Mouse (Mus musculus): ENCODE results near the gene Tbc1d1.

Tbc1d1 gene

DNA sequence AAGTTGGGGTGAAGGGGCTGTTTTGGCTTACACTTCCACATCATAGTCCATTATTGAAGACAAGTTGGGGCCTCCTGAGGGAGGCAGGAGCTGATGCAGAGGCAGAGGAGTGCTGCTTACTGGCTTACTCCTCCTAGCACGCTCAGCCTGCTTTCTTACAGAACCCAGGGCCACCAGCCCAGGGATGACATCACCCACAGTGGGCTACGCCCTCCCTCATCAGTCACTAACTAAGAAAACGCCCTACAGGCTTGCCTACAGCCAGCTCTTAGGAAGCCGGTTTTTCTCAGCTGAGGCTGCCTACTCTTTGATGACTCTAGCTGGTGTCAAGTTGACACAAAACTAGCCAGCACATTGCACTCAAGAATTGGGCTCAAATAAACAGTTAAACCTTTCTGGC, 126.5 kb downstream of the Tbc1d1 start:
- DNase-seq: no peak

DNA sequence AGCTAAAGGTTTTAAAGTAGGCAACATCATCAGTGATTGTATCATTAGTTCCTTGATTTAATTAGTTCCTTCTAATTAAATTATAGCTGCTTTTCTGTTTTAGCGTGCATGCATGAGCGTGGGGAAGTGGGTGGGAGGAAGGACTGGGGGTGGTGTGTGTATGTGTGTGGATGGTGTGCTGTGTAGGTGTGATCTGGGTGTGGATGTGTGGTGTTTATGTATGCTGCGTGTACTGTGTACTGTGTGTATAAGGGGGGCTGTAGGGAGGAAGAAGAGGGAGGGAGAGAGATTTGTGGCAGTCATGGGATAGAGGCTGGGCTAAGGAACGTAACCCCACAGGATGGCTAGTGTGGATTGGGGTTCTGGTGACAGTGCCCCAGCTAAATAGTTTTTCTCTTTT, 129.2 kb downstream of the Tbc1d1 start:
- DNase-seq: no peak

DNA sequence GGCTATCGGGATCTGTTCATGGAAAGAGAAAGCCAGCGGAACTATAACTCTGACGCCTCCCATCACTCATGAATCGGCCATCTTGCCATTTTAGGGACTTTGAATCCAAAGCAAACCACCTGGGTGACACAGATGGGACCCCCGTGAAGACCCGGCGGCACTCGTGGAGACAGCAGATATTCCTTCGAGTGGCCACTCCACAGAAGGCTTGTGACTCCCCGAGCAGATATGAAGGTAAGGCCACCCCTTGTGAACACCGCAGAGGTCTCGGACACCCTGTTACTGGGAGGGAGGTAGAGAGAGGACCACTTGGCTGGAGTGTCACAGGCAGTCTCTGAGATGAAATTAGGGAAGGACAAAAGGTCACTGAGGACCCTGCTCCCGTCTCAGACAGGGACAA, 129.7 kb downstream of the Tbc1d1 start:
- no peak for DNase-seq

DNA sequence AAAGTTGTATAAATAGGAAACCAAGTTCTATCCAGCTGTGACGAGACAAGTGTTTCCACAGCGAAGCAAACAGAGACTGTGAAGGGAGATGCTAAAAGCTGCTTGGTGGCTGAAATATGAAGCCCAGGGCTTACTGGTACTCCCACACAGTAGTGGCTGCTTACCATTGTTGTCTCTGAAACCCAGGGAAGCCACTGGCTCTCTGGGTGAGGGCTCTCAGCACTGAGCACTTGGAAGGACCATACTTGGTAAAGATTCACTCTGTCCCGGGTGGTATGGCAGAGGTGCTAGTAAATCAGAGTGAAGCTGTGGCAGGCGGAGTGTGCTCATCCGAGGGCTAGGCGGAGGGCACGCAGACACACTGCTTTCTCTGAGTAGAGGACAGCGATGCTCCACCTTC, 131.2 kb downstream of the Tbc1d1 start:
- DNase-seq: no peak

DNA sequence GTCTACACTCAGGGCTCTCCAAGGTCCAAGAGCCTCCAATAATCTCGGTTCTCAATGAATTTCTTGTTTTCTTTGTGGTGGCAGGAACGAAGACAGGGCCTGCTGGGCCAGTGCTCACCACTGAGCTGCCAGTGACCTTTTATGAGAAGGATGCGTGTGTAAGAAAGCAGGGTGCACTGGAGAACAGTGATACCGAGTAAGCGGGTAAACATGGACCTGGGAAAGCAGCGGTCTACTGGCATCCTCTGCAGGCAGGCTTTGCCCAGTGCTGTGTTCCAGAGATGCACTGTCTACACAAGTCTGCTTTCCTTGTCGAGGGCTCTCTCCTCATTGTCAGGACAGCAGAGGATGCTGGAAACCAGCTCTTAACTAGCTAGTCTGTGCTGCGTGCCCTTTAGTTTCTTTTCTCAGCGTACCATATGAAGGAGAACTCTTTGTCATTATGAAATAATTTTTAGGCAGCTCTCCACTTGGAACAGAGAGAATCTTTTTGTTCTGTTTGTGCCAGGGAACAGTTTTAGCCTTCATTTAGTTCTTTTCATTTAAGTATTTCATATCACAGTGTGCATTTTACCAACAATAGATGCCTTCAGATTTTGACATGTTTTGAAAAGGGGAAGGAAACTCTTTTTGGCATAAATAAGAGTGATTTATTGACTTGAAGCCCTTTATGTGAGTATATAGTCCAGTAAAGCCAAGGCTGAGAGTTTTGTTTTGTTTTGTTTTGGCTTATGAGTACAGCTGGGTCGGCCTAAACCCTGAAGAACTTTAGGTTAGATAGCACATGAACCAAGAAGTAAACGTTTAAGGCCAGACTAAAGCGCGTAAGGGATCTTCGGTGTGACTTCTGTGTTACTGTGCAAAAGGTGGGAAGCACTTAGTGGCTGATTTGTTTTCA, 132.2 kb downstream of the Tbc1d1 start:
- DNase-seq: no peak

DNA sequence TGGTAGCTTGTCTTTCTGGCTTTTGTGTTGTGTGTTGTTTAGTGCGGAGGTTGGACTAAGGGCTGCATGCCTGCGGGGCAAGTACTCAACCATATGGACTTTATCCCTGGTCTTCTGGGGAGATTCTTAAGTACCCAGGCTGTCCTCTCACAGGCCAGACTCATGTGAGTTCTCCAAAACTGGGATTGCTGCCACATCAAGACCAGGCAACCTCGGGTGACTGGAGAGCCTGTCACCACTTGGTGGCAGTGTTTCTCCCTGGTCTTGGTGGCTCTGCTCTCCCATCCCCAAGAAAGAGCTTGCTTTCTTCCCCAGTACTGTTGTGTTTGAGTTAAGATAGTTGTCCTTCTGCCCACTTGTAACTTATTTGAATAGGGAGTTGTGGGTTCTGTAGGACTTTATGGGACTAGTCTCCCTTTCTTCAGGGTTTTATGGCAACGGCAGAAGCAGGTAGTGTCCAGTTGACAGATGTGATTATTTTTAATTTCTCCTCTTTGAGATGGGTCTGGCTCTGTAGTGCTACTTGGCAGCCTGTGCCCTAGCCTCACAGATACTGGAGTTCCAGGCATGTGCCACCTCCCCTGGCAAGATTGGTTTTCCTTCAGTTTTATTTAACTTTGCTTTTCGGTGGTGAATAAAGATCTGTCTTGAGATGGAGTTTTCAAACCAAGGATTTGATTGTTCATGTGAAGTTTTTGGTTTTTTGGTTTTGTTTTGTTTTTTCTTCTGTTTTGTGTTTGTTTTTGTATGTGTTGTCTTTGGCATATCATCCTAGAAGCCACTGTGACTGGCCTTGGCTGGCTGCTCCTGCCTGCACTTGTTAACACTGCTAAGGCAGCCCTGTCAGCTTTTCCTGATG, 133.3 kb downstream of the Tbc1d1 start:
- DNase-seq: peak; percentile 93

DNA sequence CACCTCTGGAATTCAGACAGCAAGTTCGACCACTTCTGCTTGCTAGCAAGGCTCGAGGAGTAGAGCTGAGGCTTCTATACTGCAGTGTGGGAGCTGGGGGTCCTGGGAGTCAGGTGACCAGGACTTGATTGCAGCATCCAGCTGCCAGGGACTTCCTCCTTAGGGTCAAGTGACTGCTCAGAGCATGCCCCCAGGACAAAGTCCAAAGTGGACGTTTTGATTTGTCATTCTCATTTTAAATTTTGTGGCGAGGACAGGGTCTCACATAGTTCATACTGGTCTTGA, 133.9 kb downstream of the Tbc1d1 start:
- no peak for DNase-seq

DNA sequence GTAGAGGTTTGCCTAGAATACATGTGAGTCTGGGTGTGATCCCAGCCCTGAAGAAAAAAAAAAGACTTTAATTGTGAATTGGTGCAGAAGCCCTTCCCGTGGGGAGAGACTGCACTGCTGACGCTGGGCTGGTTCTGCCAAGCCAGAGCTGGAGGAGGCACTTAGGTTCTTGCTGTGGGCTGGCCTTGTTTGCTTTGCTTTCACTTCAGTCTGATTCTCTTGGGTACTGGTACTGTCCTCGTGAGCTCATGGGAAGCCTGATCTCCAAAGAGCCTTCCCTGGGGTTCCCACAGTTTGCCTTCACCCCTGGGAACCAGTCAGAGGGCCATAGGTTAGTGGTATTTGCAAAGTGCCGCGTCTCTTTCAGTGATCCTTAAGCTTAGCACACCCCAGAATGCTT, 135.6 kb downstream of the Tbc1d1 start:
- no peak for DNase-seq

DNA sequence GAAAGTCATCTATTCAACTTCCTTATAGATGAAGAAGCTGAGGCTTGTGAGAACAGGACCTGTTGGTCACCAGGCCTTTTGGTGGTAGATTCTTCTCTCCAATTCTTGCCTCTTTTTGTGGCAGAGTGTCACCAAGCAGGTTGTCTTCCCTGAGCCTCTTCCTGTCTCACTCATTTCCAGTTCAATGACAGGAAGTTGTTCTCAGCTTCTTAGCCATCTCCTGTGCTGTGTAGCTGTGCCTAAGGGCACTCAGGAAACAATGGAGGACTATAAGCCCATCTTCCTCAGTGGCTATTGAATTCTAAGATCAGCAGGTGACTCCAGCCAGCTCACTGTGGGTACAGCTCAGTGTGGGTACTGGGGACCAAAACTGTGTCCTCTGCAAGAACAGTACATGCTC, 139.5 kb downstream of the Tbc1d1 start:
- no peak for DNase-seq

DNA sequence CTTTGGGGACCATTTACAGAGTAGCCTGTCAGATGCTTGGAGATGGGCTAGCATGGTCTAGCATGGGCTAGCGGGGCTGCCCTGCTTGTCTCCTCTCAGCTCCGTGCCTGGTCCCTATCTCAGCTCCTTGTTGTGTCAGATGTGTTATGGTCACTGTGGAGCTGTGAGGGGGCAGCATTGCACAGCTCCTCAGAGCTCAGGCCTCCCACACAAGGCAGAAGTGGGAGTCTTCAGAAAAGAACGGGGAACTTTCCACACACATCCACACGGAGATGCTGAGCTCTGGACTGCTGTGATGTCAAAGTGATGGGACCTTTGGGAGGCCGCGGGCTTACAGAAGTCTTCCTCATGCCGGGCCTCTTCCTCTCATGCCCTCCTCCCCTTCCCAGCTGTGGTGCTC, 140.2 kb downstream of the Tbc1d1 start:
- peak; percentile 64 for DNase-seq

DNA sequence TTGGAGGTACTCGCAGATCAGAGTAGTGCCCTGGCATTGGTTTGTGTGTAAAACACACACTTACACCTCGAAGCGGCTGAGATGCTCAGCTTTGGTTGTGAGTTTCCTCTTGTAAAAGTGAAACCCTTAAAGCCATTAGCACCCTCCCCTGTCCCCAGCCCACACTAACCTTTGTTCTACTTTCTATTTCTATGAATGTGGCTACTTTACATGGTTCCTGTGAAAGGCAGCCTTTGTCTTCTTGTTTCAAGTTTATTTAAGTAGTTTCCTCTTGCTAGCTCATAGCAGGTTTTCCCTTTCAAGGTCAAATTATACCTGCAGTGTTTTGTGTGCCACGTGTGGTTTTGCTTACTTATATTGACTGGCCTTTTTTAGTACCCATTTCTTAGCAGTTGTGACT, 141.0 kb downstream of the Tbc1d1 start:
- no peak for DNase-seq

DNA sequence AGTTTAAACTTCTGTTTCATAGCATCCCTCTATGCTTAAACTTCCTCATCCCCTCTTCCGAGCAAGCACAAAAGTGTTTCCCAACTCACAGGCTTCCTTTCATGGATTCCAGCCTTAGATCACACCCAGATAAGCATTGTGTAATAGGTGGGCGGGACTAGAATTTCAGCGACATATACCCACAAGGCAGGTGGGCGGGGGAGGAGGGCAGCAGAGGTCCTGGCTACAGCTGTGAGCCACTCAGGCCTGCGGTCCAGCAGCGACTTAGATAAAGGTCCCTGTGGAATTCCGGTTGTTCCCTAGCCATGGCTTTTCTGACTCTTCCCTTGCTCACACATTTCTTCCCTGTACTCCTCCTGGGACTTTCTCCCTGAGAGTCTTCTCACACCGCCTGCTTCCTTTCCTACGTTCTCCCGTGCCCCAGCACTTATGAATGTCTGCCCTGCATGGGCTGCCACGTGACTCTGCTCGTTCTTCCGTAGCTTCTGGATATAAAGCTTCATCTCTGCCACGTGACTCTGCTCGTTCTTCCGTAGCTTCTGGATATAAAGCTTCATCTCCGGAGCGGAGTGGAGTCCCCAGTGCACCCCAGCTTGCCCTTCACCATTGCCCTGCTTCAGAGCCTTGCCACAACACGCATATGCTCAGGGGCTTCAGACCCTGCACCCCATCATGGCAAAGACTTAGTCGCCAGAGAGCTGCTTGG, 142.4 kb downstream of the Tbc1d1 start:
- DNase-seq: peak; percentile 68

DNA sequence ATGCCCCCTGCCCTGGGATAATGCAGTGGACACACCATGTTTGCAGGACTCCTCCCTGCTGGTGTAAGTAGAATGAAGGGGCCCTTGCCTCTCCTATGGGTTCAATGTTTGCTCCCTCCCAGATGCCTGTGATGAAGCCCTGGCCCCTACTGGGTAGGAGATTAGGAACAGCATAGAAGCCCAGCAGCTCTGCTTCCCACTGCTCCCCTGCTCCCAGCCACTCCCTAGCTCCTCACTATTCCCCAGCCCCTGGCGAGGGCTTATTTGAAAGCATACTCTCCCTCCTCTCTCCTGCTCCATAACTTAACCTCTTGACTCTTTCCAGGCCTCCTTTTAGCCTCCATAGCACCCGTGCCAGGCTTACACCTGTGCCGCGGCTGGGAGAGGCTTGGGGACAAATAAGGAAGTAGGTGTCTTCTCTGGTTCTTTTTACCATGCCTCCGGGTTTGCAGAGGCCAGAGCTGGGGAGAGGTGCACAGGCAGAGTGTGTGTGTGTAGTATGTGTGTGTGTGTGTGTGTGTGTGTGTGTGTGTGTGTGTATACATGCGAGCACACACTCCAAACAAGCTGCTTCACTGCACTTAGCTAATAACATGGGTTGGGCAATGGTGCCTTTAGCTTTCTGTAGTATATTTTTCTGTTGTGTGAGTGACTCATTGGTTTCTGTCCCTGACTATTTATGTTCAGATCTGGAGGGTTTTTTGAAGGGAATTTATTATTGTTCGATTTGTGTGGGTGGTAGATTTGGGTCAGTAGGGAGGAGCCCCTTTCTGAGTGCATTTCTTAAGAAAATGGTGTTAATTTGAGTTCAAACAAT, 143.6 kb downstream of the Tbc1d1 start:
- DNase-seq: no peak

DNA sequence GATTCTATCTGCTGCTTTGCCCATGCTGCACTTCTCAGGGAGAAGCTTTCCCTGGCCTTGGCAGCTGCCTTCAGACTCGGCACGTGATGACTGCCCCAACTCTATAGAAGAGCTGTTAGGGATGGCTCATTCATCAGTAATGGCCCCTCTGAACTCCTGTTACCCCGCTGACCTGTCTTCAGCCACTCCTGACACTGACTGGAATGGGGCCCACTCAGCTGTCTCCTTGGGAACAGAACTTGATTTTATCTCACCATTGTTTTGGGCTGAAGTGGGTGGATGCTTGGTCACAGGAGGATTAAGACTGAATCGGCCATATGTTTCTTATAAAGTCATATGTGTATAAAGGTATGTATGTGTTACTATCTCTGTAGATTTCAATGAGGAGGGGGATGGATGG, 145.1 kb downstream of the Tbc1d1 start:
- no peak for DNase-seq

DNA sequence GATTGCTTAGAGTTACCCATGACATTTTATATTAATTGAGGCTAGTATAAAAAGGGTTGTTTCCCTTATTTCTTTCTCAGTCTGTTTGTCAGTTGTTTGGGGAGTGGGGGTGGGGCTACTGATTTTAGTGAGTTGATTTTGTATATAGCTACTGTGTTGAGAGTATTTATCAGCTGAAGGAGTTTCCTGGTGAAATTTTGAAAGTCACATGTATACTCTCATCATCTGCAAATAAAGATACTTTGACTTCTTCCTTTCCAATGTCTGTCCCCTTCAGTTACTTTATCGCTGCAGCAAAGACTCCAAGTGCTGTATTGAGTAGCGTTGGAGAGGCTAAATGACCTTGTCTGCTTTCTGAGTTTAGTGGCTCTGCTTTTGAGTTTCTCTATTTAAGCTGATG, 151.2 kb downstream of the Tbc1d1 start:
- no peak for DNase-seq

DNA sequence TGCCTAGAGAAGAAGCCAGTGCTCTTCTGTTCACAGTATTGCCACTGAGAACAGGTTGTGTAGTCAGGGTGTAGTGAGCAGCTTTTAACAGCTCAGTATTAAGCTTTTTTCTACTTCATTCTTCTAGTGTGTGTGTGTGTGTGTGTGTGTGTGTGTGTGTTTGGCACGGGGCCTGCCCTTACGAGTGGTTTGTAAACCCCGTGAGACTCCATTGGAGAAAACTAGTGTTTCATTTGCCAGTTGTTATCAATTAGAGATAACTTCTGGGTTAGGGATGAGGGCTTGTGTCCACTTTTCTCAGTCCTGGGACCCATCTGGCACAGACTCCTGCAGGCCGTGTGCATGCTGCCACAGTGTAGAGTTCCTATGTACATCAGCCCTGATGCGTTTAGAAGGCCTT, 156.2 kb downstream of the Tbc1d1 start:
- no peak for DNase-seq

DNA sequence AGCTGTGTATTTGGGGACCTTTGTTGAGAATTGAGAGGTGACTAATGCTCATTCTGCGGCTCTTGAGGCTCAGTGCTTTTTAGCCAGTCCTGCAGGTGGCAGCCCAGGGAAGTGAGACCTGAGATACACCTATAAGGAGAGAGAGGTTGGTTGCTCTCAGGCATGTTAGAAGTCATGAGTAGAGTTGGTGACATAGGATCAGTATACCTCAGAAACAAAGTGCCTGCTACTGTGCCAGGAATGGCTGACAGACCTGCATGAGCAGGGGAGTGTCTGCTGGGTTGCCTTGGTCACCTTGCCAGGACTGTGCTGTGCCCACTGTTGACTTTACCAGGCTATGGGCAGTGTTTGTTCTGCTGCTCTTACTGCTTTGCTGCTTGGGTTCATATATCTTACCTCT, 157.4 kb downstream of the Tbc1d1 start:
- no peak for DNase-seq

DNA sequence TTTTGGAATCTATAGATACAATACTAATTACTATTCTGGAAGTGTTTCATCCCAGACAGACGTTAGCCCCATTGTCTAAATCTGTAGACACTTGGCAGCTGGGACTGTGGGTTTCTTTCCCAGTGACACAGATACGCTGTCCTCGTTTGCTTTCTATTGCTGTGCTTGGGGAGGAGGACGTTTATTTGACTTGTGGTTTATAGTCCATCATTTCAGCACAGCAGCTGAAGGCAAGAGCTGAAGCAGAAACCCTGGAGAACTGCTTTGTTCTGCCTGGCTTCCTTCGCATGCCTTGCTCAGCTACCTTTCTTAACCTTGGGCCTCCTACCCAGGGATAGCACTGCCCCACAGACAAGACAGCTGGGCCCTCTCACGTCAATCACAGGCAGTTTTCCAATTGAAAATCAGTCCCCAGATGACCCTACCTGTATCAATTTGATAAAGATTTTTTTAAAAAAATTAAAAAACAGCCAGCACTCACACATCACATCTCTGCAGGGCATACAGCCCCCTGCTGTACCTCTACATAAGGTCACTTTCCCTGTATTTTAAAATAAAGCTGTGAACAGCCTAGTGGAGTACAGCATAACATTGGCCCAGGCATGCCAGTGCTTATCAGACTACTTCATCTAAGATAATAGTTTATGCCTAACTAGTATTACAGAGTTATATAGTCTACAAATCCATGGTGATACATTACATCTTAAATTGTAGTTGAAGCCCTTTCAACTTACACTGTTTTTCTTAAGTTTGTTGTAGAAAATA, 158.4 kb downstream of the Tbc1d1 start:
- DNase-seq: peak; percentile 38

DNA sequence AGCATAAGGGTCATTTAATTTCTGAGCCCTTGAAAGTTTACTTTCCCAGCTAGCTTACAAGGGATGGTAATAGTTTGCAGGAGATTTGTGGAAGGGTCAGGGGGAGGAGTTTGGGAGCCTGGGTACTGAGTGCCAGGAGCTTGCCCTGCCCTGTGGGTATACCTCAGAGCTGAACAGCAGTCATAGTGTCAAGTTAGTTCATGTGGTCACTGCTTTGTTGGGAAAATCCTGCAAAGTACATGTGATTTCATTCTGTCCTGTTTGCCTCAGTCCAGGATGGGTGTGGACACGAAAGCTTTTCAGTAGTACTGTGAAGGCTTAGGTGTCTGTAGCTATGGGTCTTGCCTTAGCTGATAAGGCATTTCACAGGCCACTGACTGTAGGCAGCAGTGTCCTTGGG, 159.0 kb downstream of the Tbc1d1 start:
- no peak for DNase-seq

DNA sequence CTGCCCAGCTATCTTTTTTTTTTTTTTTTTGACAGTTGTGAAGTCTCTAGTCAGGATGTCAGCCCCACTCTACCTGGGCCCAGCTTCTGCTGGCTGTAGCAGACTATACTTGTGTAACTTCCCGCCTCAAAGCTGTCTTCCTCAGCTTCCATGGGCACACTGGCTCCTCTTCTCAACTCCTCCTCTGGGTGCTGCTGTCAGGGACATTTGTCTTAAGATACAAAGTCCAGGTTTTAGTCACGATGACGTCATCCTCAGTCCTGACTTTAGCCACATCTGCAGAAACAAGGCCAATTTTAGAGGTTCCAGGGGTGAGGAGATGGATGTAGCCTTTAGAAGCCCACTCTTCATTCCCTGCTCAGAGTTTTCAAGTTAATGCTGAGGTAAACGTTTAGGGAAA, 167.2 kb downstream of the Tbc1d1 start:
- DNase-seq: no peak

DNA sequence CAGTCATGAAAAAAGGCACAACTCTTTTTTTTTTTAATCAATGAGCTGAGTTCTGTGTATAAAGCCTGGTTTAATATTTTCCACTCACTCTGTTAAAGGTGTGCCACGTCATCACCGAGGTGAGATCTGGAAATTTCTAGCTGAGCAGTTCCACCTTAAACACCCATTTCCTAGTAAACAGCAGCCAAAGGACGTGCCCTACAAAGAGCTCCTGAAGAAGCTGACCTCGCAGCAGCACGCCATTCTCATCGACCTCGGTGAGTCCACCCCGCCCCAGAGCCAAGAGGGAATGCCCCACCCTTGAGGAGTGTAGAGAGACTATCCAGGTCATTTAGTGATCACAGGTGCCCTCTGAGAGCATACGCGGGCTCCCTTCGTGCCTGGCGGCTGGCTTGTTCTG, 168.2 kb downstream of the Tbc1d1 start:
- no peak for DNase-seq

DNA sequence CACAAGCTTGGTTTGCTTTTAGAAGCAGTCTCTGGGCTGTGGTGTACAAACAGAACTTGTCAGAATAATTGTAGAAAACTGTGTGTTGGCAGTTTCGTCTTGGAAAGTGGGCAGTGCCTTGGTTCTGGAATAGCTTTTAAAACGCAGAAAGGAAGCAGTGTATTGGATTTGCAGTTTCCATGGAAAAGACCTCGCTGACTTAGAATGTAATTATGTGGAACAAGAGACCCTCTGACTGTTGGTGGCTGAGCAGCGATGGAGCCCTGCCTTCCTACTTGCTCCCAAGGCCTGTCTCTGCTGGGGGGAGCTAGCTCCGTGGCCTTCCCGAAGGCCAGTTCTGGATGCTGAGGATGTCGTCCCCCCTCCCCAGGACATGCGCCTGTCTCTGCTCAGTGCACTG, 168.8 kb downstream of the Tbc1d1 start:
- no peak for DNase-seq
